Mouse (Mus musculus): ENCODE data around the gene Pdcd1lg2. TPM values are rescaled to one million over a fixed set of nuclear protein-coding genes. Genes with fewer than 3 reads are reported as not detected.

Pdcd1lg2 gene
- total and polyA plus RNA-seq, 3 experiments: 1.7 to 5.4 TPM; not detected in 1

DNA sequence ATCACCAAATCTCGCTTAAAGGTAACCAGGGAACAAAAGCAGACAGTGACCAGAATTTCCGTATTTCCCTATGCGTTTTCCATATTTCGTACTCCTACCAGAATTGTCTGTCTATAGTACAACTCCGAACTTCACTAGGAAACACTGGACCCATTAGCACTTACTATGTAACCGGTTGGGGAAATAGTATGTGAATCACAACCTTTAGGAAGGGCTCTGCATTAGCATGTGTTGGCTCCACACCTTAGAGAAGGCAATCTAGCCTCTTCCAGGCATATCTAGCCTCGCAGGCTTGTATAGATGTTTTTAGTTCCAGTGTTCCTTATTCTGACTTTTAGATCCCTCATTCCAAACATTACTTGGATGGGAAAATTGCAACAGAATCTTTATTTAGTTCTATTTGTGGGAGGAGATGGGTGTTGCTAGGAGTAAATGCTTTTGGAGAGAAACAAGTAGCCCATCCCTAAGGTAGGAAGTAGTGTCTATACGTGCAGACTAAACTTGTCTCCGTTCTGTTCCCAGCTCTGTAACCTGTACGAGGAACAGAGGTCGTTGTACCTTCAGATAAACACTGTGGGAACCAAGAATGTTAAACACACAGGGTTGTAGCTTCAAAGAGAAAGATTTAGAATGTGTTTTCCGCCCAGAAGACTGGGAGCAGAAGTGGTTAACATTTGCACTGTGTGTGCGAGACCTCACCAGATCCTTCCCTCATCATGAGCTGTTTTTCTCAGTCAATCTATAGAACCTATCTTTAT lies 48.4 kb upstream of the Pdcd1lg2 start:
- Histone ChIP-seq H3K27me3 (ENCODE audit: control insufficient read depth in 1 of 2, insufficient read depth in 2 of 2, low read length in 2 of 2) (no peaks in the 10 kb centered on the region), H3K79me2 (ENCODE audit: control insufficient read depth, insufficient read depth, low read length, poor library complexity) (peaks cover 4% of the 10 kb centered on the region; the same call in 1 of the 2 replicates), H3K4me3 (ENCODE audit: control insufficient read depth in 1 of 2, insufficient read depth in 1 of 2, low read depth in 2 of 2, low read length in 2 of 2) (peak overlapping the region; percentile 61 to 62), H3K9me3 (replicated peaks; ENCODE audit: insufficient read depth, low read length) (no peaks in the 10 kb centered on the region), H3K36me3 (ENCODE audit: control insufficient read depth in 1 of 2, insufficient read depth in 2 of 2, low read length in 2 of 2) (peaks cover 0 to 38% of the 10 kb centered on the region in 2 experiments; a peak in 2 of 4 replicates), H3K9ac (ENCODE audit: control insufficient read depth, low read depth, low read length, poor library complexity, severe bottlenecking) (peak overlapping the region; percentile 58), H3K27ac (ENCODE audit: control insufficient read depth, low read depth, low read length) (no peak overlapping the region), H3K4me1 (ENCODE audit: control insufficient read depth in 1 of 2, insufficient read depth in 2 of 2, low read length in 2 of 2) (peaks cover 16 to 33% of the 10 kb centered on the region in 2 experiments)
- DNase-seq (ENCODE audit: low read depth, low spot score): no peak
- TF ChIP-seq E2F4 (IDR thresholded peaks at IDR 0.05; ENCODE audit: borderline replicate concordance, low read depth, low read length) (no peak), USF2 (IDR thresholded peaks at IDR 0.05; ENCODE audit: borderline replicate concordance in 1 of 2, insufficient read depth in 1 of 2, low read depth in 1 of 2, low read length in 2 of 2) (no peak), CTCF (IDR thresholded peaks at IDR 0.05 in 2 of 3, conservative IDR thresholded peaks at IDR 0.05 in 1 of 3; ENCODE audit: control insufficient read depth in 1 of 3, insufficient read depth in 1 of 3, low read depth in 2 of 3, low read length in 3 of 3, poor library complexity in 1 of 3, severe bottlenecking in 1 of 3) (no peak), GATA1 (IDR thresholded peaks at IDR 0.05; ENCODE audit: low read depth, low read length) (no peak), MXI1 (IDR thresholded peaks at IDR 0.05; ENCODE audit: low read depth, low read length) (no peak), POLR2AphosphoS2 (IDR thresholded peaks at IDR 0.05; ENCODE audit: low read length) (no peak), MAX (IDR thresholded peaks at IDR 0.05; ENCODE audit: low read length) (no peak), MAFK (IDR thresholded peaks at IDR 0.05; ENCODE audit: borderline replicate concordance, low read depth, low read length) (no peak), MEF2A (IDR thresholded peaks at IDR 0.05; ENCODE audit: extremely low read depth, insufficient replicate concordance, low read depth, low read length, poor library complexity, severe bottlenecking) (no peak), ZNF384 (IDR thresholded peaks at IDR 0.05; ENCODE audit: low read depth, low read length) (no peak), SMC3 (IDR thresholded peaks at IDR 0.05; ENCODE audit: low read depth, low read length) (no peak), GABPA (IDR thresholded peaks at IDR 0.05; ENCODE audit: low read depth, low read length) (no peak), MYC (IDR thresholded peaks at IDR 0.05; ENCODE audit: low read depth, low read length) (no peak), TCF12 (IDR thresholded peaks at IDR 0.05; ENCODE audit: low read depth, low read length) (no peak), KAT2A (conservative IDR thresholded peaks at IDR 0.05; ENCODE audit: low read depth, low read length) (no peak)

DNA sequence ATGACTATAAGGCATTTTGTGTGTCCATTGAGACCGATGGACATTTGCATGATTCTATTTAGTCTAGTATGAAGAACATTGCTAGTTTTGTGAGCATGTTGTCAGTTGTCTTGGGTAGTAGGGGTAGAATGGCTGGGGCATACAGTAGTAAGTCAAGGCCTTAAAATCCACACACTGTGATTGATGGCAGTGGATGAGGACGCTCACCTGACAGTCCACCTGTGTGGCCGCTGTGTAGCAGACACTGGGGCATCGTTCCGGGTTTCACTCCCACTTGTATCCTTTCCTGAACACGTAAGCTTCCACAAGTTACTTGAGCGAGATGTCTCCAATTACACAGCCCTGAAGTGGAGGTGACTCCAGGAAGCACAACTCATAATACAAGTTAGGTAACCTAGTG lies 47.2 kb upstream of the Pdcd1lg2 start:
- H3K36me3 ChIP-seq (ENCODE audit: control insufficient read depth in 1 of 2, insufficient read depth in 2 of 2, low read length in 2 of 2): peaks cover 0 to 47% of the 10 kb centered on the region in 2 experiments; a peak in 2 of 4 replicates
- peaks cover 4% of the 10 kb centered on the region; the same call in 1 of the 2 replicates for H3K79me2 ChIP-seq (ENCODE audit: control insufficient read depth, insufficient read depth, low read length, poor library complexity)
- no peak for TF ChIP-seq CHD1 (IDR thresholded peaks at IDR 0.05; ENCODE audit: low read depth, low read length)
- TF ChIP-seq ZMIZ1 (IDR thresholded peaks at IDR 0.05; ENCODE audit: low read depth, low read length): no peak
- no peak for TF ChIP-seq POLR2A (IDR thresholded peaks at IDR 0.05; ENCODE audit: control insufficient read depth in 1 of 2, insufficient read depth in 1 of 2, low read depth in 1 of 2, low read length in 2 of 2, poor library complexity in 1 of 2)
- TF ChIP-seq SMC3 (IDR thresholded peaks at IDR 0.05; ENCODE audit: low read depth, low read length): no peak
- no peaks in the 10 kb centered on the region for H3K27me3 ChIP-seq (ENCODE audit: control insufficient read depth in 1 of 2, insufficient read depth in 2 of 2, low read length in 2 of 2)
- no peak for DNase-seq (ENCODE audit: low read depth, low spot score)
- no peak overlapping the region for H3K9ac ChIP-seq (ENCODE audit: control insufficient read depth, low read depth, low read length, poor library complexity, severe bottlenecking)
- peaks cover 26 to 38% of the 10 kb centered on the region in 2 experiments for H3K4me1 ChIP-seq (ENCODE audit: control insufficient read depth in 1 of 2, insufficient read depth in 2 of 2, low read length in 2 of 2)
- no peak overlapping the region for H3K27ac ChIP-seq (ENCODE audit: control insufficient read depth, low read depth, low read length)
- H3K4me3 ChIP-seq (ENCODE audit: control insufficient read depth in 1 of 2, insufficient read depth in 1 of 2, low read depth in 2 of 2, low read length in 2 of 2): no peak overlapping the region
- H3K9me3 ChIP-seq (replicated peaks; ENCODE audit: insufficient read depth, low read length): no peaks in the 10 kb centered on the region

All from MEL (cell line).